Mouse (Mus musculus) small intestine, adult 2 months (tissue): ENCODE data around the gene Ptprb.

Source experiments
- CTCF ChIP-seq: fragments of 200-500 bp; IDR thresholded peaks from 2 replicates; pipeline ENCODE4 v1.5.1; 2012; ENCODE audit warnings: low read depth, mild to moderate bottlenecking, control low read depth, inconsistent platforms, low read length, moderate library complexity, mixed read lengths; ENCODE audit not compliant: insufficient replicate concordance, insufficient read length; ENCODE audit errors: extremely low read depth
- POLR2A ChIP-seq: fragments of 200-500 bp; IDR thresholded peaks from 2 replicates; pipeline ENCODE4 v1.6.1; 2012; ENCODE audit warnings: low read depth, mild to moderate bottlenecking, control low read depth, inconsistent platforms, low read length, moderate library complexity

DNA sequence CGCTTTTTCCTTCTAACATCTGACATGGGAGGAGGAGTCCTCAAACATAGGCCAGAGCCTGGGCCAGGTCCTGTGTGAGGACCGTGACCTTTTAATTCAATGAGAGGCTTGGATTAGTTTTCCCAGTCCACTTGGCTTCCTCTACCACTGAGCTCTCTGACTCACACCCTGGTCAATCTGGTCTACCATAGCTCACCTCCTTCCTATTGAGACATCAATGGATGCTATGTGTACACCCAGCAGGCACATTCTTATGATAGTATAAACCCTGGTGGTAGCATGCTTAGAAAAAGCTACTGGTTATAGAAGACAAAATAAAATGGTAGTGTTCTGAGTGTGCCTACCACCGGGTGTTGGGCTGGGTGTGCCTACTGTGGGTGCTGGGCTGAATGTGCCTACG is 21.1 kb downstream of the Ptprb start:
- TF ChIP-seq CTCF (no peak), POLR2A (no peak)
